Mouse (Mus musculus) testis, adult 2 months (tissue): ENCODE results near the gene Ihh.

Experiments
- CTCF ChIP-seq: fragments of 200-500 bp; IDR thresholded peaks from 2 replicates; pipeline ENCODE4 v1.5.1; 2012; ENCODE audit warnings: low read depth, mild to moderate bottlenecking, inconsistent platforms, low read length, moderate library complexity; ENCODE audit not compliant: control insufficient read depth, insufficient read depth, insufficient replicate concordance
- POLR2A ChIP-seq: fragments of 200-500 bp; IDR thresholded peaks from 2 replicates; pipeline ENCODE4 v1.6.1; 2012; ENCODE audit warnings: low read depth, mild to moderate bottlenecking, inconsistent platforms, low read length, moderate library complexity; ENCODE audit not compliant: control insufficient read depth

GRCm38 (mm10) chr1:74977001-74977400 is 25.5 kb upstream of the Ihh start:
- TF ChIP-seq CTCF (no peak), POLR2A (no peak)
